Mouse (Mus musculus): ENCODE measurements around the gene Pax2.

GRCm38 (mm10) chr19:44815111-44815510, 59.3 kb downstream of the Pax2 start:
- TF ChIP-seq POLR2AphosphoS5 (IDR thresholded peaks at IDR 0.05; ENCODE audit: borderline replicate concordance, low read depth, low read length) (no peak), MYC (IDR thresholded peaks at IDR 0.05; ENCODE audit: low read depth, low read length) (no peak), CTCF (IDR thresholded peaks at IDR 0.05 in 2 of 3, conservative IDR thresholded peaks at IDR 0.05 in 1 of 3; ENCODE audit: control insufficient read depth in 1 of 3, insufficient read depth in 1 of 3, low read depth in 2 of 3, low read length in 3 of 3, poor library complexity in 1 of 3, severe bottlenecking in 1 of 3) (no peak), POLR2A (IDR thresholded peaks at IDR 0.05; ENCODE audit: control insufficient read depth in 1 of 2, insufficient read depth in 1 of 2, low read depth in 1 of 2, low read length in 2 of 2, poor library complexity in 1 of 2) (no peak), ZNF384 (IDR thresholded peaks at IDR 0.05; ENCODE audit: low read depth, low read length) (no peak), JUND (IDR thresholded peaks at IDR 0.05; ENCODE audit: low read depth, low read length) (no peak), GATA1 (IDR thresholded peaks at IDR 0.05; ENCODE audit: low read depth, low read length) (no peak), POLR2AphosphoS2 (IDR thresholded peaks at IDR 0.05; ENCODE audit: low read length) (no peak), SIN3A (IDR thresholded peaks at IDR 0.05; ENCODE audit: low read length) (no peak), MAFK (IDR thresholded peaks at IDR 0.05; ENCODE audit: borderline replicate concordance, low read depth, low read length) (no peak), E2F4 (IDR thresholded peaks at IDR 0.05; ENCODE audit: borderline replicate concordance, low read depth, low read length) (no peak), EP300 (IDR thresholded peaks at IDR 0.05; ENCODE audit: low read depth in 1 of 2, low read length in 2 of 2) (no peak)
